In genomic region chr10:95560394-95560983, GRCm38 (mm10) we compare ENCODE assay signal across 10 mouse cellular contexts. TPM values are rescaled to one million over a fixed set of nuclear protein-coding genes. Genes with fewer than 3 reads are reported as not detected.
DNase-seq lines count a peak whose midpoint lies in the region; ATAC-seq and TF ChIP-seq lines count a peak whose summit lies in the region.
"Had no signal": no experiment of that assay in that cellular context is flagged by ENCODE, and none has a peak within 500 bp of the region (broad histone marks: within the 10 kb centered on the region; RNA-seq: fewer than 3 reads in every experiment).

No protein-coding gene starts in this region.

- no peak for TF ChIP-seq CTCF in hindbrain, postnatal 0 days (IDR thresholded peaks at IDR 0.05; ENCODE audit: low read depth)

- H3K4me1 ChIP-seq in heart, embryonic 12.5 days (replicated peaks) = peaks cover 59% of the 10 kb centered on the region
- peaks cover 27% of the 10 kb centered on the region for H3K4me1 ChIP-seq in neural tube, embryonic 12.5 days
- H3K4me1 ChIP-seq in hindbrain, postnatal 0 days (ENCODE audit: insufficient read depth, low read length) = peaks cover 9% of the 10 kb centered on the region; the same call in 1 of the 2 replicates

- H3K9me3 ChIP-seq in heart, embryonic 12.5 days (replicated peaks) = no peaks in the 10 kb centered on the region
- no peaks in the 10 kb centered on the region for H3K9me3 ChIP-seq in neural tube, embryonic 12.5 days
- no peaks in the 10 kb centered on the region for H3K9me3 ChIP-seq in hindbrain, postnatal 0 days (ENCODE audit: low read length)

- peak overlapping the region; percentile 30 for H3K4me3 ChIP-seq in heart, embryonic 12.5 days
- no peak overlapping the region for H3K4me3 ChIP-seq in neural tube, embryonic 12.5 days
- no peak overlapping the region for H3K4me3 ChIP-seq in hindbrain, postnatal 0 days (ENCODE audit: low read length)

- peaks cover 6% of the 10 kb centered on the region for H3K36me3 ChIP-seq in heart, embryonic 12.5 days
- peaks cover 3% of the 10 kb centered on the region; the same call in 1 of the 2 replicates for H3K36me3 ChIP-seq in neural tube, embryonic 12.5 days
- H3K36me3 ChIP-seq in hindbrain, postnatal 0 days (ENCODE audit: insufficient read depth, low read length) = no peaks in the 10 kb centered on the region

- no peaks in the 10 kb centered on the region for H3K27me3 ChIP-seq in heart, embryonic 12.5 days (replicated peaks)
- H3K27me3 ChIP-seq in neural tube, embryonic 12.5 days (replicated peaks) = no peaks in the 10 kb centered on the region
- H3K27me3 ChIP-seq in hindbrain, postnatal 0 days (ENCODE audit: insufficient read depth, low read length) = no peaks in the 10 kb centered on the region

- H3K4me2 ChIP-seq in heart, embryonic 12.5 days = peak overlapping the region; percentile 47
- peak overlapping the region; percentile 27; the same call in 1 of the 2 replicates for H3K4me2 ChIP-seq in neural tube, embryonic 12.5 days (replicated peaks)
- peak overlapping the region; percentile 21; the same call in 1 of the 2 replicates for H3K4me2 ChIP-seq in hindbrain, postnatal 0 days (ENCODE audit: low read depth, low read length)

- ATAC-seq in heart, embryonic 12.5 days (ENCODE audit: insufficient number of reproducible peaks, low FRiP score) = no peak
- no peak for ATAC-seq in neural tube, embryonic 12.5 days (ENCODE audit: low FRiP score, low read depth)
- ATAC-seq in hindbrain, postnatal 0 days = no peak

- H3K9ac ChIP-seq in heart, embryonic 12.5 days = no peak overlapping the region; the same call in 1 of the 2 replicates
- H3K9ac ChIP-seq in neural tube, embryonic 12.5 days = no peak overlapping the region
- H3K9ac ChIP-seq in hindbrain, postnatal 0 days (replicated peaks; ENCODE audit: low read length) = no peak overlapping the region

- peak overlapping the region; percentile 3; the same call in 1 of the 2 replicates for H3K27ac ChIP-seq in heart, embryonic 12.5 days (ENCODE audit: poor library complexity, severe bottlenecking)
- no peak overlapping the region for H3K27ac ChIP-seq in neural tube, embryonic 12.5 days
- H3K27ac ChIP-seq in hindbrain, postnatal 0 days = no peak overlapping the region

- 76% methylated on average over 9 of the region's 9 CpGs for WGBS in heart, embryonic 12.5 days
- WGBS in neural tube, embryonic 12.5 days = 88% methylated on average over 9 of the region's 9 CpGs
- 78% methylated on average over 9 of the region's 9 CpGs for WGBS in hindbrain, postnatal 0 days

- DNase-seq in heart, adult 18-20 months = no peak
- DNase-seq in neural tube, embryonic 10.5 days (ENCODE audit: extremely low spot score, low spot score) = no peak
- no peak for DNase-seq in hindbrain, postnatal 0 days (ENCODE audit: low spot score)
- DNase-seq in urinary bladder, postnatal 14 days (ENCODE audit: low spot score) = no peak
- no peak for DNase-seq in layer of hippocampus, adult 11-12 months (ENCODE audit: low spot score)
- DNase-seq in cerebellum, postnatal 14 days = no peak
- DNase-seq: cerebellum, adult 18-20 months; lung, postnatal 14 days had no signal

RNA-seq across cellular contexts. Expression of gene Nudt4, which starts 3.5 kb away (rescaled TPM):
- polyA plus RNA-seq in heart, embryonic 12.5 days (2016; fragmentation: Nextera tagmentation; extraction: Ambion mirVana) = 152 and 155 TPM in 2 replicates
- total RNA-seq in heart, adult 18-20 months (2021) = 100 to 1,000 TPM; 308 to 356 TPM
- polyA plus RNA-seq in neural tube, embryonic 12.5 days (2016; fragmentation: Nextera tagmentation; extraction: Ambion mirVana) = 120 and 130 TPM in 2 replicates
- 52.3 and 55.5 TPM in 2 replicates for total RNA-seq in hindbrain, postnatal 0 days (2014; rRNA removed)
- polyA plus RNA-seq in hindbrain, postnatal 0 days (2015; fragmentation: Nextera tagmentation; extraction: Ambion mirVana) = 64.3 and 64.7 TPM in 2 replicates

RNA-seq across cellular contexts. Expression of gene Ube2n, which starts 45.5 kb away (rescaled TPM):
- 266 and 274 TPM in 2 replicates for polyA plus RNA-seq in heart, embryonic 12.5 days (2016; fragmentation: Nextera tagmentation; extraction: Ambion mirVana)
- total RNA-seq in heart, adult 18-20 months (2021) = 10 to 100 TPM; 86.6 to 91.4 TPM
- polyA plus RNA-seq in neural tube, embryonic 12.5 days (2016; fragmentation: Nextera tagmentation; extraction: Ambion mirVana) = 399 and 408 TPM in 2 replicates
- 203 and 208 TPM in 2 replicates for total RNA-seq in hindbrain, postnatal 0 days (2014; rRNA removed)
- polyA plus RNA-seq in hindbrain, postnatal 0 days (2015; fragmentation: Nextera tagmentation; extraction: Ambion mirVana) = 315 and 333 TPM in 2 replicates

RNA-seq across cellular contexts. Expression of gene Mrpl42, which starts 58.7 kb away (rescaled TPM):
- 519 and 526 TPM in 2 replicates for polyA plus RNA-seq in heart, embryonic 12.5 days (2016; fragmentation: Nextera tagmentation; extraction: Ambion mirVana)
- total RNA-seq in heart, adult 18-20 months (2021) = 100 to 1,000 TPM; 389 to 421 TPM
- 262 TPM in 2 replicates for polyA plus RNA-seq in neural tube, embryonic 12.5 days (2016; fragmentation: Nextera tagmentation; extraction: Ambion mirVana)
- 126 and 146 TPM in 2 replicates for total RNA-seq in hindbrain, postnatal 0 days (2014; rRNA removed)
- 277 and 289 TPM in 2 replicates for polyA plus RNA-seq in hindbrain, postnatal 0 days (2015; fragmentation: Nextera tagmentation; extraction: Ambion mirVana)
